Mouse (Mus musculus) testis, adult 2 months (tissue): ENCODE measurements around the gene Pitpnm1. TPM values are rescaled to one million over a fixed set of nuclear protein-coding genes. Genes with fewer than 3 reads are reported as not detected.

Experiments
- H3K27ac ChIP-seq: fragments of 200-500 bp; 2 replicates; pipeline ENCODE4 v1.5.1; 2012; ENCODE audit warnings: low read depth, low read length; ENCODE audit not compliant: control insufficient read depth, insufficient read depth
- H3K27me3 ChIP-seq: fragments of 200-500 bp; 2 replicates; pipeline ENCODE4 v1.6.1; 2012; ENCODE audit warnings: mild to moderate bottlenecking, low read length, moderate library complexity; ENCODE audit not compliant: control insufficient read depth, insufficient read depth
- H3K36me3 ChIP-seq: fragments of 200-500 bp; 2 replicates; pipeline ENCODE4 v1.6.1; 2012; ENCODE audit warnings: mild to moderate bottlenecking, low read length; ENCODE audit not compliant: control insufficient read depth, insufficient read depth
- H3K4me1 ChIP-seq: fragments of 200-500 bp; 2 replicates; pipeline ENCODE4 v1.6.1; 2012; ENCODE audit warnings: low read length; ENCODE audit not compliant: control insufficient read depth, insufficient read depth
- H3K4me3 ChIP-seq: fragments of 200-500 bp; 2 replicates; pipeline ENCODE4 v1.5.1; 2012; ENCODE audit warnings: low read depth, mild to moderate bottlenecking, low read length, moderate library complexity, mixed read lengths; ENCODE audit not compliant: control insufficient read depth
- CTCF ChIP-seq: fragments of 200-500 bp; IDR thresholded peaks from 2 replicates; pipeline ENCODE4 v1.5.1; 2012; ENCODE audit warnings: low read depth, mild to moderate bottlenecking, inconsistent platforms, low read length, moderate library complexity; ENCODE audit not compliant: control insufficient read depth, insufficient read depth, insufficient replicate concordance
- POLR2A ChIP-seq: fragments of 200-500 bp; IDR thresholded peaks from 2 replicates; pipeline ENCODE4 v1.6.1; 2012; ENCODE audit warnings: low read depth, mild to moderate bottlenecking, inconsistent platforms, low read length, moderate library complexity; ENCODE audit not compliant: control insufficient read depth
- polyA plus RNA-seq: library from polyadenylated mRNA; depleted of rRNA; stranded (reverse); fragments of >200 nt; gene quantifications from 2 replicates; pipeline ENCODE4 v1.2.3, GENCODE M21; 2012; rRNA removed

The Pitpnm1 gene
- polyA plus RNA-seq, 1 experiment, result 31.9 TPM

- peak within 1 kb of the TSS; percentile 33 for H3K27ac ChIP-seq
- TF ChIP-seq POLR2A (peak; percentile 63), CTCF (0 out of 2 replicates have a peak, but pooled peaks have one; percentile 6)
- no peaks in the 10 kb centered on the region for H3K27me3 ChIP-seq
- peak within 1 kb of the TSS; percentile 93 for H3K4me3 ChIP-seq
- no peaks in the 10 kb centered on the region for H3K36me3 ChIP-seq
- peaks cover 8% of the 10 kb centered on the region for H3K4me1 ChIP-seq
Observed at GRCm38 (mm10) chr19:4162646-4163542, 63.1 kb downstream of the Pitpnm1 start, which contains the start of gene Rps6kb2. Gene Rps6kb2, minus strand, starts transcription at chr19:4163354.

GRCm38 (mm10) chr19:4163543-4163887, 63.7 kb downstream of the Pitpnm1 start:
- Histone ChIP-seq H3K4me3 (peak overlapping the region; percentile 93), H3K27ac (peak overlapping the region; percentile 33), H3K27me3 (no peaks in the 10 kb centered on the region), H3K4me1 (peaks cover 8% of the 10 kb centered on the region), H3K36me3 (no peaks in the 10 kb centered on the region)
- no peak for TF ChIP-seq POLR2A
- TF ChIP-seq CTCF, result no peak

Other genes starting within 250 kb of the Pitpnm1 start
- gene Chka, start 248.2 kb upstream of the Pitpnm1 start, polyA plus RNA-seq, result 85.7 and 90.2 TPM in 2 replicates
- 11.2 and 11.4 TPM in 2 replicates for gene Tcirg1, start 192.9 kb upstream of the Pitpnm1 start, polyA plus RNA-seq
- 69.9 and 91.3 TPM in 2 replicates for gene Ndufs8, start 187.2 kb upstream of the Pitpnm1 start, polyA plus RNA-seq
- gene Aldh3b1, start 170.2 kb upstream of the Pitpnm1 start, polyA plus RNA-seq, result 48.2 and 52.4 TPM in 2 replicates
- 6.6 and 8.0 TPM in 2 replicates for gene Unc93b1, start 164.8 kb upstream of the Pitpnm1 start, polyA plus RNA-seq
- gene Aldh3b3, start 141.4 kb upstream of the Pitpnm1 start, polyA plus RNA-seq, result 2.9 and 3.2 TPM in 2 replicates
- gene Aldh3b2, start 127.7 kb upstream of the Pitpnm1 start, polyA plus RNA-seq, result 48.5 and 48.6 TPM in 2 replicates
- 14.7 and 14.9 TPM in 2 replicates for gene Acy3, start 113.4 kb upstream of the Pitpnm1 start, polyA plus RNA-seq
- gene Tbx10, start 107.2 kb upstream of the Pitpnm1 start, polyA plus RNA-seq, result 0.41 and 0.56 TPM in 2 replicates
- 0.99 and 2.4 TPM in 2 replicates for gene Nudt8, start 99.4 kb upstream of the Pitpnm1 start, polyA plus RNA-seq
- gene Gm49405, start 99.4 kb upstream of the Pitpnm1 start, polyA plus RNA-seq, result 0.48 TPM in 2 replicates
- gene Doc2g, start 96.7 kb upstream of the Pitpnm1 start, polyA plus RNA-seq, result 1.3 and 2.0 TPM in 2 replicates
- 145 and 173 TPM in 2 replicates for gene Ndufv1, start 87.2 kb upstream of the Pitpnm1 start, polyA plus RNA-seq
- gene Gstp1, start 62.0 kb upstream of the Pitpnm1 start, polyA plus RNA-seq, result 88.6 and 94.9 TPM in 2 replicates
- 1.5 TPM in 2 replicates for gene Gstp2, start 54.0 kb upstream of the Pitpnm1 start, polyA plus RNA-seq
- not detected in 2 replicates for gene Gstp3, start 40.4 kb upstream of the Pitpnm1 start, polyA plus RNA-seq
- not detected in 2 replicates for gene Cabp2, start 18.4 kb upstream of the Pitpnm1 start, polyA plus RNA-seq
- gene Cdk2ap2, start 2.8 kb upstream of the Pitpnm1 start, polyA plus RNA-seq, result 31.5 and 31.7 TPM in 2 replicates
- 21.0 and 23.5 TPM in 2 replicates for gene Aip, start 25.9 kb downstream of the Pitpnm1 start, polyA plus RNA-seq
- 0.02 TPM in 1 of 2 replicates, not detected in the other for gene Gpr152, start 39.8 kb downstream of the Pitpnm1 start, polyA plus RNA-seq
- 0.16 and 0.29 TPM in 2 replicates for gene Cabp4, start 44.0 kb downstream of the Pitpnm1 start, polyA plus RNA-seq
- 87.3 and 97.2 TPM in 2 replicates for gene Coro1b, start 48.6 kb downstream of the Pitpnm1 start, polyA plus RNA-seq
- 0.65 and 1.0 TPM in 2 replicates for gene Ptprcap, start 53.6 kb downstream of the Pitpnm1 start, polyA plus RNA-seq
- 10.9 and 11.1 TPM in 2 replicates for gene Rps6kb2, start 63.4 kb downstream of the Pitpnm1 start, polyA plus RNA-seq
- gene Carns1, start 75.5 kb downstream of the Pitpnm1 start, polyA plus RNA-seq, result 2.5 and 2.7 TPM in 2 replicates
- 0.98 and 1.3 TPM in 2 replicates for gene Tbc1d10c, start 91.3 kb downstream of the Pitpnm1 start, polyA plus RNA-seq
- 48.8 and 49.8 TPM in 2 replicates for gene Ppp1ca, start 92.1 kb downstream of the Pitpnm1 start, polyA plus RNA-seq
- gene Rad9a, start 101.7 kb downstream of the Pitpnm1 start, polyA plus RNA-seq, result 9.0 and 9.2 TPM in 2 replicates
- gene Clcf1, start 114.2 kb downstream of the Pitpnm1 start, polyA plus RNA-seq, result 2.0 and 3.1 TPM in 2 replicates
- 1.2 and 3.0 TPM in 2 replicates for gene AC109138.7, start 114.4 kb downstream of the Pitpnm1 start, polyA plus RNA-seq
- 16.3 and 19.4 TPM in 2 replicates for gene Pold4, start 131.9 kb downstream of the Pitpnm1 start, polyA plus RNA-seq
- 6.3 and 7.1 TPM in 2 replicates for gene Ssh3, start 169.2 kb downstream of the Pitpnm1 start, polyA plus RNA-seq
- gene Ankrd13d, start 183.1 kb downstream of the Pitpnm1 start, polyA plus RNA-seq, result 4.3 and 6.1 TPM in 2 replicates
- 10.7 and 12.0 TPM in 2 replicates for gene Grk2, start 206.2 kb downstream of the Pitpnm1 start, polyA plus RNA-seq